Mouse (Mus musculus): ENCODE measurements at regions not wholly inside any gene's neighbourhood (a gene's known extent, or its start where the extent isn't known, plus 50 kb on each side); places are given as distances from the start of the nearest gene placed in this dataset.

DNA sequence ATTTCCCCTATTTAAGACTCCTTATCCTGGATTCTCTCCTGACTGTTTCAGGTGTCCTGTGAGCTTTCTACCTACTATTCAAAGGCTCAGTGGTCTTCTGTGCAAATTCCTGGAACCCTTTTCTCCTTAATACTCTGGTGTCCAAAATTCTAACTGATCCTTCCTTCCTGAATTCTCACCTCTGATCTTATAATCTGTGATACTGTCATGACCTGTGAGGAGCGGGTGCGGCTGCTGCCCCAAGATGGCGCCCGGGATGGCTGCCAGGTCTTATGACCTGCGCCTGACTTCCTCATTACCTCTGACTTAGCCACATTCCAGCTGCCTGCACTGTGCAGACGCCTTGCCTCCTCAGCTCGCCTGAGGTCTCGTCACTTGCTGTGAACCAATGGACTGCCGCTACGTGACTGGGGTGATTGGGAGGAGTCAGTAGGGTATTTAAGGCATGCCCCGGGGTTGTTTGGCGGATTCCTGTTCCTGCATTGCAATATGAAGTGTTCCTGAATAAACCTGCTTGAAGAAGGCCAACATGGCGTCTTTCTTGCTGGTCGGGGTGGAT, 131.2 kb downstream of the Ptbp2 start:
- no peak for DNase-seq (ENCODE audit: low spot score in 2 of 2)

DNA sequence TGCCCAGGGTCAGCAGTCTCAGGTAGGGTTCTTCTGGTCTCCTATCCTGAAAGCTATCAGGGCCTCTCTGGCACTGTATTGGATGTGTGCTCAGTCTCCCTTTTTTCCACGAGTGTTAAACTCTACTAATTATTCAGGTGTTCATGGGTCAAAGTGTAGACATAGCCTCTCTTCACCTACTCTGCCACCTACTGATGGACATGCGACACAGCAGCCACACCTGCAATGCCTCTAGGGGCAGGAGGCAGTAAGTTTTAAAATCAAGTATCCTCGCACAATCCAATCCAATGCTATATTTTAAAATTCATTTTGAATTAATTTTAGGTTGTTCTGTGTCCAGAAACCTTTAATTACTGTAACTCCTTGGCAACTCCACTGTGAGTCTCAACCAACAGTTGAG, 145.6 kb downstream of the Ptbp2 start:
- no peak for DNase-seq (ENCODE audit: low spot score in 2 of 2)

DNA sequence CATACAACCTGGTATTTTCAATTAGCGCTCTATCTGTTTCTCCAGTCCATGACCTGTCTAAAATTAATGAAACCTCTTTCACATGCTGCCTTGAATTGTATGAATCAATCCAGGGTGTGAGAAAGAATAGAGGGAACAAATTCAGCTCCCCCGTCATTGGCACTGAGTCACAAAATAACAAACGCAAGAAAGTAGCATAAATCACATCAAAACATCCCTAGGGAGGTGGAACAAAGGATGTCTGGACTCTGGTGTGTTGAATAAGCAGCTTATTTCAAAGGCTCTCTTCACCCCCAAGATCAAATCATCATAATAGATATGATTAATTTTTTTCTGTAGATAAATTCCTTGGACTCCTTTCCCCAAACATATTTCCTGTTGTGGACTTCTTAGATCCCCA, 148.6 kb downstream of the Ptbp2 start:
- no peak for DNase-seq (ENCODE audit: low spot score in 2 of 2)

DNA sequence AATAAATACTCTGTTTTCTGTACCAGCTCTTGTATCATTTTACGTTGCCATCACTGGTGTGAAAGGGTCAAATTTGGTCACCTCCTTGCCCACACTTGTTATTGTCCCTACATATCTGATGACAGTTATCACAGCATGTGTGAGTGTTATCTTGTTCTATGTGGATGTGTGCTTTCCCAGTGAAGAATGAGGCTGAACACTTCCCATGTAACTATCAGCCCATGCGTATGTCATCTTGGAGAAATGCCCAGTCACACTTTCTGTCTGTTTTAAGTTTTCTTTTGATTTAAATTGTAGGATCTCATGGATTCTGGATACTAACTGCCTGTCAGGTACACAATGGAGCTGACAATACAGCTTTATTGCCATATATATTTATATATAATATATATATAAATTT, 150.8 kb downstream of the Ptbp2 start:
- no peak for DNase-seq (ENCODE audit: low spot score in 2 of 2)

DNA sequence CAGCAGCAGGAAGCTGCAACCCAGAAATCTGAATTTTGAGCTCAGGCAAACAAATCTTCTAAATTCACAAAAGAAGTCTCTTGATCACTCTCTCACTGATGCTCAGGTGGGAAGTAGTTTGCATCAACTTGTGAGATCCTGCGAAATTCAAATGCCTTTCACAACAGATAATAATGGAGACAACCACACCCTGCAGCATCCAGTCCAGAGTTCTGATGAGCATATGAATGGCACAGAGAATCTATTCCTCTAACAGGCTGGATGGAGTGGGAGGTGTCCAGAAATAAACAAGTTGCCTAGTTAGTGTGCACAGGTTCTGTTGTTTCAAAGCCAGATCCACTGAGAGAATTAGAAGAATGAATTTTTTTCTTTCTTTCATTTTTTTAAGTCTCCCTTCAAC, 178.2 kb downstream of the Ptbp2 start:
- DNase-seq (ENCODE audit: low spot score in 2 of 2), result no peak

DNA sequence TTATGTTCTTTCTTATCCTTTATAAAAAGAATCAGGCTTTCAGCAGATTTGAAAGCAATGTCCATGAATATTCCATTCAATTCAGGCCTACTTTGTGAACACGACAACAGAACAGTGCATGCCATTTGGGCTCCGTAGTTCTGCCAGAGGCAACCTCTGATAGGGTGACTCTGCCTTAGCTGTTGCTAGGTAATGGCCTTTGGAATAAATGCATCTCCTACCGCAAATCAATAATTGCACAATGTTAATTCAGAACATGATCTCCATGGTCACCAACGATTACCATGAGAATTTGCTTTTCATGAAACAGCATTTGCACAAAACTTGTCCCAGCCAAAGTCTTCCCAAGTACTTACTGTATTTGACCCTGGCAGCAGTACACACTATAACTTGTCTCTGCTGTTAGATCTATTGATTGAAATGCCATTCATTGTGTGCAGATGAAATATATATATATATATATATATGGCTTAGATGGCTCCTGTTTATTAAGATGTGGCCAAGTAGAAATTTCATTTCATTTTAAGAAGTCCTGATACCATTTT, 195.3 kb downstream of the Ptbp2 start:
- DNase-seq (ENCODE audit: low spot score in 2 of 2), result no peak

DNA sequence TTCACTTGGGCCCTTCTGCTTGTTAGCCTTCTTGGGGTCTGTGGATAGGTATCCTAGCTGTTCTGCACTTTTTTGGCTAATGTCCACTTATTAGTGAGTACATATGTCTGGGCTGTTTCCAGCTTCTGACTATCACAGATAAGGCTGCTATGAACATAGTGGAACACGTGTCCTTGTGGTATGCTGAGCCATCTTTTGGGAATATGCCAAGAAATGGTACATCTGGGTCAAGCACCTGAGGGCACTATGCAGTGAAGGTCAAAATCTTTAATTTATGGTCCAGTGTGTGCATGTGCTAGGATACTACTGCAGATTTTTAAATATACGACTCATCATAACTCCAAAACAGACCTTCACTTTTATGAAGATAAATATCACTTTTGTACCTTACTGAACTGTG, 196.3 kb downstream of the Ptbp2 start:
- DNase-seq (ENCODE audit: low spot score in 2 of 2), result peak in 1 of 2 experiments; percentile 4

DNA sequence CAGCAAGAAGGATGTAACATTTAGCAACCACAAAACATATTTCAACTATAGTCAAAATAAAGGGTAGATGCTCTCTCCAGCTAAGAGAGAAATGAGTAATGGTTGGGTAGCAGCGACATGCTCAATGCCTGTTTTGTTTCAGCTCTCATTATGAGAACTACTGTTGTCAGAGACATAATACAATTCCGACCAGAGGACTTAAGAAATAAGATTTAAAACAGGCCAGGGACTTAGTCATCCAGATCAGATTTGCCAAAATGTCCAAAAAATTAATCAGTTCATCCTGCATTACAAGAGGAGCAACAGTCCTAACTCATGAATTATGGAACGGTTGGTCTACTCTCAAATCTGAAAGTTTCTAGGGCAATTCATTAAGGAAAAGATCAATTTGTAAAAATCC, 208.8 kb downstream of the Ptbp2 start:
- DNase-seq (ENCODE audit: low spot score in 2 of 2), result no peak

DNA sequence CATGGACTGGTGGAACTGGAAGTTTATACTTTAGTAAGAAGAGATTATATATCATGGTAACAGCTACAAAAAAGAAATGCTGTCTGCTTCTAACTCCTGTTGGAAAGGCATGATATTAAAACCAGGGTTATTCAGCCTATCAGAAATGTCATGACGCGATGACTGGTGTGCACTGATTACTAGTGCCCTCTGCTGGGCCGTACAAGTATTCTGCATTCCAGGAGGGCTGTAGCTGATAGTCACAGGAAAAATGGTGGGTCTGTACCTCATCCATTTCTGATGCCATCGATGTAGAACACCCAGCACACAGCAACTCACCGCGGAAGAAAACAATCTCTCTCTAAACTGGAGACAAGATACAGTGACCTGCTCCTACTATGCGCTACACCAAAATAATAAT, 246.4 kb downstream of the Ptbp2 start:
- DNase-seq (ENCODE audit: low spot score in 2 of 2), result no peak

DNA sequence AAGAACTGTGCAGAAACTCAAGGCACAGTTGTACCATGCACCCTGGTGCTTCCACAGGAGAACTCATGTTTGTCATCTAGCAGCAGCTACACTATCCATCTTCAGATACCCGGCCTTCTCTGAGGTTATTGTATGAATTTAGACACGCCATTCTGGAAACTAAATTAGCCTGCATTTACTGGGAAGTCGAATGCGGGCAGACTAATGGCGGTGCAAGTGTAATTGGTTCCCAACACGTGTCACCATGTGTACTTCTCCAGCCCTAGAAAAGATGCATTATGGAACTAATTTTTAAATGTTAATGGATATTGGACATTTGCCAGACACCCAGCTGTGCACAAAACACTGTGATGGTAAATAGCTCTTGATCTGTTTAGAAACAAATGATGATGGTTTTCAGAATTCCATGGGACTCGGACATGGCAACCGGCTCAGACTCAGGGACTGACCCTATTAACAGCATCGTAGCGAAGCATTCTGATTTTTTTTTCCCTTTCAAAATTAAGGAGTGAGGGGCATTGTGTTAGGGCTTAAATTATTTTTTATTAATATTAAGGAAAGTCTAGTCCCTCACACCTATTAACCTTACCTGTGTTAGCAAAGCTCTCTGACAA, 259.6 kb downstream of the Ptbp2 start:
- no peak for DNase-seq (ENCODE audit: low spot score in 2 of 2)

DNA sequence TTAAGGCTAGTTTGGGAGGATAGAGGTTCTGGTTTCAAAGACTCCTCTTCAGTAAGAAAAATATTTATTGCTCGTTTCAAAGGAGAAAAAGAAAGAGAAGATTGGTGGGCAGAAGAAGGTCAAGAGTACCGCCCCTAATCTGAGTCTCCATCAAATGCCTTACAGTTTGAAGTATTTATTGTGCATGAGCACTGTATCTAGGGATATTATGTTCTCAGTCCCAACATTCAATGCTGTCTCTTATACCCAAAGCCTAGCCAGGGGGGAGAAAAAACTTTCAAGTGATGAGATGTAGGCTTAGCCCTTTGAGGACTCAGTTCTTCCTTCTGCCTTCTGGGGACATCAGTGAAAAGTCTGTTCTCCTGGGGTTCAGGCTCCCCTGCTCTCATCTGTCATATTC, 271.7 kb downstream of the Ptbp2 start:
- DNase-seq (ENCODE audit: low spot score in 2 of 2), result no peak

DNA sequence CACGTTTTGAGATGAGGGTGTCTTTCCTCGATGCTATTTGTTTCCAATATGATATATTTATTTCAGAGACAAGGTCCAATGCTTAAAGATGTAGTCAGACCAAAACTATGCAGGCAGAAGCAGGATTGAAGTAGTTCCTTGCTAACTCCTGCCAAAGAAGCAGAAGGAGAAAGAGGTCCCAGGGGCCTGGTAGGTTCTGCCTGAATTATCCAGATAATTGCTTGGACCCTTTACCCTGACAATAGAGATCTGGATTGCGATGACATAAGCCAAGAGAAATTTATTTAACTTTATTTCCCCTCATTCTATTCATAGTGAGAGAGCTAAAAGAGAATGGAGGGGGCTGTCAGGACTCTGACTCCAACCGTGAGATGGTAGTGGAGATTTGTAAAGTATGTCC, 275.1 kb downstream of the Ptbp2 start:
- DNase-seq (ENCODE audit: low spot score in 2 of 2), result no peak

DNA sequence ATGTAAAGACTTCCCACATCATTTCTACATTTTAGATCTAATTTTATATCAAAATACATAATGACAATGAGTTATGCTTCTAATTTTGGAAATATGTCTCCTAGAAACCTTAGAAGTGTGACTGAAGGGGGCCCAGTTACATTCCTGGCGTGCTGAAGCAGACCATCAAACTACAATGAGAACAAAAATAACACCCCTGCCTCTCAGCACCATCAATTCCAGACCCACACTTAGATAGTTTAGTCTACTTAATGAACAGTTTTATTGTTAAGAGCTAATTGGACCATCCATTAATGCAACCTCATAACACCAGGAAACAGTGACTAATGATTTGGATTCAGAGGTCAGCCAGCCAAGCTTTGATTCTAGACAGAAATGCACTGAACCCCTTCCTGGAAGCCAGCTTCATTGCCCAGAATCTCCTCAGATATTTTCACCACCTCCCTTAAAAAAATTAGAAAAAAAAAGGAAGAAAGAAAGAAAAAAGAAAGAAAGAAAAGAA, 280.7 kb downstream of the Ptbp2 start:
- no peak for DNase-seq (ENCODE audit: low spot score in 2 of 2)

DNA sequence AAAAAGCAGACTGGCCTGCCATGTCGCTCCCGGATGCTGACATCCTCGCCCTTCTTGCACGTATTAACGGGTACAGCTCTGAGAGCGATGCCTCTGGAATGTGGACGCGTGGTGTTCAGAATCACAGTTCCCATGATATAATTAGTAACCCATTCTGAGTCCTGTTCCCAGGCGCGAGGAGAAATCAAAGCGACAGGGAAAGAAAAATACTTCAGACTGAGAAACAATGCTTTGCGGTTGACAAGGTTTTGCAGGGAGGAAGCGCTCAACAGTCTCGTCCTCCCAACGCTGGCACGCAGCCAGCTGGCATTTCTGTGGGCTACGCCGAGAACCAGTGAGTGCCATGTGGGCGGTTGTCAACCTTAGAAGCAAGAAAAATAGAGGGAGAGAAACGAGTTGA, 285.6 kb downstream of the Ptbp2 start:
- DNase-seq (ENCODE audit: low spot score in 2 of 2), result no peak

DNA sequence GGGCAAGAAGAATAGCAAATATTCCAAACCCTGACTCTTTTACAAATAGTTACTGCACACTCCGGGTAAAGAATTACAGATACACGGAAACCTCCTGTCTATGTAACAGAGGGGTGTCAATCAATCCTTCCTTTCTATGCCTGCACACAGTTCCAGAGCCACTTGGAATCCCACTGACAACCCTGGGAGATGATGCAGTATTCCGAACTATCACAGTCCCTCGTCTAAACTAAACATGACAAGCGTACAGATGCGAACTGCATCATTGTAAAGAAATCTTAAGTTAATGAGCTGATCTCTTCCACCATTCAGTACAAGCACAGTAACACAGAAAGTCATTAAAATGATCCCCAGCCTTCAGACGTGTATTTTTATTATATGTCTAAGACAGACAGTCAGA, 286.4 kb downstream of the Ptbp2 start:
- no peak for DNase-seq (ENCODE audit: low spot score in 2 of 2)

DNA sequence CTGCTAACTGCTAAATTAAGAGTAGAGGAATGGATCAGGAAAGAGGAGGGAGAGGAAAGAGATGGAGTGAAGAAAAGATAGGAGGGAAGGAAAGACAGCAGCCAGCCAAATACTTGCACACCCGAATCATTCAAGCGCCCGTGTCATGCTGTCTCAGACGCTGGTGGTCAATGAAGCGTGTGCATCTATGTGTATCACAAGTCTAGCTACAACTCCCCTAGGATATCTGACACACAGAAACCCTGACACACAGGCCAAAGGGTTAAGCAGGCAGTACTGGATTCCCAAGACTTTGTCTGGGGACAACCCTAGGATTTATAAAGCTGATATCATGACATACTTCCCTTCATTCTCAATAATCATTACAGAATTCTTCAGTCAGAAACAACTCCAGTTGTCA, 289.7 kb downstream of the Ptbp2 start:
- DNase-seq (ENCODE audit: low spot score in 2 of 2), result no peak

DNA sequence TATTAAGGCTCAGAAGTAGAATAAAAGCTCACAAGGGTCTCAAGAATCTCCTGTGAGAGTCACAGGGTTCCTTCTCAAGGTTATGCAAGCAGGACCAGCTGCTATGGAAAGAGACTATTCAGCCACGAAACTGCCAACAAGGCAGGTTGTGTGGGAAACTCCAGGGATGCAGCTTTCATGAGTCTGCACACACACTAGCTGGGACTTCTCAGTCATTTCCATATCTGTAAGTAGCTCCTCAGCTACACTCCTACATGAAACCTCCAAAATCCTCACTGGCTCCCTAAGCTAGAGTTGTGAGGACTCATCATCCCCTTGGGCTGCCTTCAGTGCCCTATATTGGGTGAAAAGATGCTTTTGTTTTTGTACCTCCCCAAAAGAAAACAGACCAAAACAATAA, 291.6 kb downstream of the Ptbp2 start:
- no peak for DNase-seq (ENCODE audit: low spot score in 2 of 2)

DNA sequence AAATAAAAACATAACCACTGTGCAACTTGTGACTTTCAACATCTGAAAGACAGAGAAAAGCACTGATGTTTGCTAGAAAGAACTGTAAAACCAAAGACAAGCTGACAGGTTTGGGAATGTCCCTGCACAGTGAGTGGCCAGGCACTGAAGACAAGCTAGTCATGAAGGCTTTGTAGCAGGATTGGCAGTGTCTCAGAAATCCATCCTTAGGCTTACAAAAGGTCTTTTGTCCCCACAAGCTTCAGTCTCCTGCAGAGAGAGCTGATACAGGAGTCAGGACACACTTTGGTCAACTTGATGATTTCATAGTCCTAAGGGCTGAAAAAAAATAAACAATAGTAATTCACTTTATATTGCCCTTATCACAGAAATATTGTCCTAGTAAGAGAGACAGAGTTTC, 294.9 kb downstream of the Ptbp2 start:
- no peak for DNase-seq (ENCODE audit: low spot score in 2 of 2)

Data from adrenal gland, postnatal 4 days (tissue).